Mouse (Mus musculus) layer of hippocampus, adult 8-10 months (tissue): Measurements from ENCODE around the gene Olfr665. TPM values are rescaled to one million over a fixed set of nuclear protein-coding genes. Genes with fewer than 3 reads are reported as not detected.
"Not testable (repeated sequence)": the region's sequence is repeated elsewhere in the genome, so short reads cannot be mapped to it uniquely, and the experiment has no call there.

Experiments
- DNase-seq, 2 experiments: peaks; one replicate each; pipeline ENCODE4 v3.0.0; 2022; ENCODE audit warnings: low spot score in 2 of 2
- total RNA-seq, 4 experiments: library from RNA; stranded (reverse); gene quantifications; 2 replicates each; pipeline ENCODE4 v1.2.4; 2022

Olfr665 gene
- total RNA-seq = not detected

DNA sequence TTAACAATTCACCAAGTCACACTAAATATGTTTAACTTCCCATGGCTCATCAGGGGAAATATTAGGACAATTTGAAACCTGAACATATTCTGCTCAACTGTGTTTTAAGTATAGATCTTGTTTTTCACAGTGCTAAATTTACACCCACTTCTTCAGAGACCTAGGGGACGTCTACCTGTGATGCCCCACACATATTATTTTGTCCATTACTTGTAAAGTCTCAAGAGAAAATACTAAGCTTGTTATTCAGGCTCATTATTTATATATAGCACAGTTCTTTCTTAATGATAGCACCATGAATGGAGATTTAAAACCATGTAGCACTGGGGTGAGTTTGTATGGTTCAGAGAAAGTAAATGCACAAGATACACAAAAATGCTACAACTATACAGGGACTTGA, at the start of gene Olfr665:
Olfr665 (plus strand) TSS at position 301 of the 400 bp plus-strand sequence.
- DNase-seq = no peak

DNA sequence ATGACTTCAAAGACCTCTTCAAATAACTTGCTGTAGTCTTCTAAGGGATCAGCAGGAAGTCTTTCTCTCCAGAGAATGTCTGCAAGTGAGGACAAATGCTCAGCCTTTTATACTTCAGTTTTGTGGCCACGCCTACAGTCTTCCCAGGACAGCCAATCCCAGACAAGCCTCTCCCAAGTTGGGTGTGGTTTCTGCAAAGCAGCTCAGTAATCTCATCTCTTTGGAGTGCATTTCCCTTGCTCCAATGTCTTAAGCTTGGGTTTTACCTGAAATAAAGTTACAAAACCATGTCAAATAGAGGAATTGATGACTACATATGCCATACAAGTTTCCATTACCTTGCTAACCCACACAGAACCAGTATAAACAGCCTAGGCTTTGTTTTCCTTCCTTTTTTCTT, 35.3 kb upstream of the Olfr665 start, which contains the start of gene Usp17lb:
Usp17lb (minus strand) TSS at position 101 of the 400 bp plus-strand sequence.
- no peak for DNase-seq

DNA sequence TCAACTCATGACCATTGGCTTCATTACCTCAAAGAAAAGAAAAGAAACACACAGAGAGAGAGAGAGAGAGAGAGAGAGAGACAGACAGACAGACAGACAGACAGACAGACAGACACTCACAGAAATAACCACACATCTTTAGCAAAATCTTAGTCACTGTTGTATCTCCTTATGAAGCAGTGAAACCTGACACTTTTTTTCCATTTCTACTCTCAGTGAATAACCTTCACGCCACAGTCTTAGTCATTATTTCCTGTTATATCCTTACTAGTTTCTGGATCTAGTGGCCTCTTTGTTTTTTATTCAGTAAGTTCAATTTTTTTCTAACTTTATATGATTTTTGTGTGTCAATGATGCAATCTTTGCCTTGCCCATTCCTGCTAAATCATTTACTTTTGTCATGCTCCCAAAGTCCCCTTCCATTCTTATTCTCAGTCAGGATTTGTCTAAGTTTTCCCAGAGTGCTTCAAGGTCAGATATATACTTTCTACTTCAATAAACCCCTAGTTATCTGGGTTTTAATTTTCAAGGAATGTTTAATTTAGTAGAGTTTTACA, 34.0 kb upstream of the Olfr665 start:
- DNase-seq = no peak

DNA sequence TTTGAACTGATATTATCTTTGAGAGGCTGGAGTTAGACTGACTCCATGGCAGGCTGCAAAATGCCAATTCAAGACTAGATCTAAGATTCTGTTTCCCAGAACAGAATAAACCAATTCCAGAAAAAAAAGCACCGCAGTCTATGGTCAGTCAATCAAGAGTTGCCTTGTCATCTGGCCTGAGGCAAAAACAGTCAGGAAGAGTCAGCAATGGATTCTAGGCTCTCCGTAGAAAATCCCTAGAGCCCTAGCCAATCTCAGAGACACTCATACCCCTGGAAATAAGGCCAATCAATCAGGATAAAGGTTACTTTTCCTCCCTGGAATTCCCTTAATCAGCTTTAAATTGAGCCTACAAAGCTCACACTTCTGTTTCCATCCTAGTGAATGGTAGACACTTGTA, 26.3 kb upstream of the Olfr665 start:
- not testable (repeated sequence) for DNase-seq

GRCm38 (mm10) chr7:104855248-104855750, 22.5 kb upstream of the Olfr665 start:
- no peak for DNase-seq

- DNase-seq = not testable (repeated sequence)
Measured at GRCm38 (mm10) chr7:104856709-104857108, 21.1 kb upstream of the Olfr665 start, which contains the start of gene Usp17la. Gene Usp17la (plus strand): TSS chr7:104857009.

DNA sequence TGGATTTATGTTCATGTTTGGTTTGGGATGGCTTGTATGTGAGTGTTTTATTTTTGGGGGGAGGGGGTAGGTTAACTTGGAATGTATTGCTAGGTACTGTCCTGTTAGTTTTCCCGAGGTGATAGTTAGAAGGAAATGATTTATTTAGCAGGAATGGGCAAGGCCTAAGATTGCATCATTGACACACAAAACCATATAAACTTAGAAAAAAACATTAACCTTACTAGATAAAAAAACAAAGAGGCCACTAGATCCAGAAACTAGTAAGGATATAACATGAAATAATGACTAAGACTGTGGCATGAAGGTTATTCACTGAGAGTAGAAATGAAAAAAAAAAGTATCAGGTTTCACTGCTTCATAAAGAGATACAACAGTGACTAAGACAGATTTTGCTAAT, 20.1 kb upstream of the Olfr665 start:
- no peak for DNase-seq

DNA sequence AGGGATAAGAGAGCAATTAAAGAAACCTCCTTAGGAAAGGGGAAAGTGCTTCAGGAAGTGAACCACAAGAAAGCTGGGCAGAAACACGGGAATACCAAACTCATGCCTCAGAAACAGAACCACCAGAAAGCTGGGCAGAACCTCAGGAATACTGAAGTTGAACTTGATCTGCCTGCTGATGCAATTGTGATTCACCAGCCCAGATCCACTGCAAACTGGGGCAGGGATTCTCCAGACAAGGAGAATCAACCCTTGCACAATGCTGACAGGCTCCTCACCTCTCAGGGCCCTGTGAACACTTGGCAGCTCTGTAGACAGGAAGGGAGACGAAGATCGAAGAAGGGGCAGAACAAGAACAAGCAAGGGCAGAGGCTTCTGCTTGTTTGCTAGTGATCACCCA, 16.4 kb upstream of the Olfr665 start:
- DNase-seq = no peak

- no peak for DNase-seq
Measured at GRCm38 (mm10) chr7:104895852-104896251, 18.0 kb downstream of the Olfr665 start, which contains the start of gene Olfr666. Gene Olfr666 (minus strand): TSS chr7:104895952.

DNA sequence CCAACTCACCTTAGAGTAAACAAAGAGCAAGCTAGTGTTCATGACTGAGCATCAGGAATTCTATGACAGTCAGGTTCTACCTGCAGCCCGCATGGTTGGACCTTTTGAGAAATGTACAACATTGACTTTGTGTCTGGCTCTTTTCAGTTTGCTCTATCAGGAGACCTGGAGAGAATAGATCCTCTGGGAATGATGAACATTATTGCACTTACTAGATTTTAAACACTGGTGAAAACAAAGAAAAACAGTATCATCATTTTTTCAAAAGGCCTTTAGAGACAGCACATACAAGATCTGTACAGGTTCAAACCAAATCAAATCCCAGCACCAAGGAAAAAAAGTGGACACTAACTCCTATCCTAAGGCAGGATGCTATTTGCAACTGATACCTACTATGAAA, 43.6 kb downstream of the Olfr665 start, which contains the start of gene Olfr667:
Olfr667 (minus strand) TSS at position 101 of the 400 bp plus-strand sequence.
- DNase-seq = no peak

GRCm38 (mm10) chr7:104927957-104928356, 50.1 kb downstream of the Olfr665 start, which contains the start of gene Olfr668:
Gene Olfr668 (minus strand): TSS chr7:104928057.
- DNase-seq = no peak

Other genes starting within 250 kb of the Olfr665 start
- gene Olfr658, start 230.7 kb upstream of the Olfr665 start, total RNA-seq = not detected
- gene Olfr659, start 211.3 kb upstream of the Olfr665 start, total RNA-seq = not detected
- not detected for gene Olfr661, start 191.5 kb upstream of the Olfr665 start, total RNA-seq
- not detected for gene Usp17le, start 100.6 kb upstream of the Olfr665 start, total RNA-seq
- gene Usp17lb, start 35.4 kb upstream of the Olfr665 start, total RNA-seq = not detected
- not detected for gene Usp17la, start 21.0 kb upstream of the Olfr665 start, total RNA-seq
- gene Olfr666, start 17.9 kb downstream of the Olfr665 start, total RNA-seq = not detected
- gene Olfr667, start 43.5 kb downstream of the Olfr665 start, total RNA-seq = not detected
- not detected for gene Olfr668, start 50.0 kb downstream of the Olfr665 start, total RNA-seq
- gene Olfr669, start 56.2 kb downstream of the Olfr665 start, total RNA-seq = not detected
- not detected for gene Olfr670, start 84.6 kb downstream of the Olfr665 start, total RNA-seq
- not detected for gene Olfr671, start 101.1 kb downstream of the Olfr665 start, total RNA-seq
- not detected for gene Olfr672, start 124.0 kb downstream of the Olfr665 start, total RNA-seq
- not detected for gene Olfr675, start 150.4 kb downstream of the Olfr665 start, total RNA-seq
- not detected for gene Olfr676, start 154.7 kb downstream of the Olfr665 start, total RNA-seq
- not detected for gene Olfr677, start 173.3 kb downstream of the Olfr665 start, total RNA-seq
- not detected for gene Olfr678, start 186.4 kb downstream of the Olfr665 start, total RNA-seq
- not detected for gene Olfr679, start 203.2 kb downstream of the Olfr665 start, total RNA-seq
- gene Olfr680-ps1, start 214.8 kb downstream of the Olfr665 start, total RNA-seq = not detected
- not detected for gene Olfr681, start 238.8 kb downstream of the Olfr665 start, total RNA-seq